Mouse (Mus musculus) ES-Bruce4 (cell line): ENCODE results near the gene Spaca4. TPM values are rescaled to one million over a fixed set of nuclear protein-coding genes. Genes with fewer than 3 reads are reported as not detected.
A peak's percentile ranks its signal among the peaks of the same experiment; 100 is the strongest.

Source experiments
- H3K27ac ChIP-seq: 2 replicates; pipeline ENCODE4 v1.5.1; 2012; ENCODE audit warnings: low read length, inconsistent platforms; ENCODE audit not compliant: insufficient read depth
- H3K27me3 ChIP-seq: 2 replicates; pipeline ENCODE4 v1.6.1; 2012; ENCODE audit warnings: mild to moderate bottlenecking, low read length, inconsistent platforms; ENCODE audit not compliant: control insufficient read depth, poor library complexity, insufficient read depth, severe bottlenecking
- H3K36me3 ChIP-seq: 2 replicates; pipeline ENCODE4 v1.6.1; 2012; ENCODE audit warnings: inconsistent platforms, mild to moderate bottlenecking, low read length, moderate library complexity; ENCODE audit not compliant: control insufficient read depth, poor library complexity, insufficient read depth, severe bottlenecking
- H3K4me1 ChIP-seq: one replicate; pipeline ENCODE4 v1.8.1; 2011; ENCODE audit warnings: low read length; ENCODE audit not compliant: control insufficient read depth, insufficient read depth
- H3K4me3 ChIP-seq: 2 replicates; pipeline ENCODE4 v1.5.1; 2011; ENCODE audit warnings: low read depth, mild to moderate bottlenecking, low read length
- H3K9ac ChIP-seq: 2 replicates; pipeline ENCODE4 v1.6.1; 2012; ENCODE audit warnings: low read depth, mild to moderate bottlenecking, inconsistent platforms; ENCODE audit not compliant: poor library complexity, severe bottlenecking
- H3K9me3 ChIP-seq: replicated peaks from 2 replicates; pipeline ENCODE4 v1.6.1; 2012; ENCODE audit warnings: mild to moderate bottlenecking, low read length, inconsistent platforms; ENCODE audit not compliant: control insufficient read depth, poor library complexity, insufficient read depth, severe bottlenecking
- CTCF ChIP-seq: IDR thresholded peaks from one replicate; pipeline ENCODE4 v1.8.1; 2011; ENCODE audit warnings: low read depth, low read length
- EP300 ChIP-seq: IDR thresholded peaks from 2 replicates; pipeline ENCODE4 v1.6.1; 2011; ENCODE audit warnings: low read depth, low read length; ENCODE audit not compliant: insufficient read depth
- POLR2A ChIP-seq: IDR thresholded peaks from one replicate; pipeline ENCODE4 v1.8.1; 2011; ENCODE audit warnings: low read length; ENCODE audit not compliant: insufficient read depth
- polyA plus RNA-seq: library from polyadenylated mRNA; stranded (reverse); fragments of >200 nt; gene quantifications from 2 replicates; pipeline ENCODE4 v1.2.4, GENCODE M21; 2011; ENCODE audit warnings: low read depth; ENCODE audit not compliant: missing spikeins, insufficient read depth, insufficient read length

Gene Spaca4
- polyA plus RNA-seq, 1 experiment, result not detected

DNA sequence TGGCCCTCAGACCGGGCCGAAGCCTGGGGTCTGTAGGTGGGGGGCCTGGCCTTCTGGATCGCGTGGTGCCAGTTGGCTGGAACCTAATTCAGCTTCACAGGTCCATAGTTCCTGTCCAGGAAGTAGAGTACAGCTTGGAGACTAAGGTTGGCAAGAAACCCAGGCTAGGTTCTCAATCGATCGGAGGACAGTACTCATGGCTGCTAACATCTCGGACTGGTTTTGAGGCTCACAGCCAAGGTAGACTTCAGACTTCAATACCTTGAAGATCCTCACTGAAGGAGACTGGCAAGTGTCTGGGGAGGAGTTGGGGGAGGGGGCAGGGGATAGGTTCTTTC, 4.4 kb downstream of the Spaca4 start:
- H3K4me1 ChIP-seq, result no peaks in the 10 kb centered on the region
- H3K27me3 ChIP-seq, result no peaks in the 10 kb centered on the region
- peaks cover 32% of the 10 kb centered on the region for H3K36me3 ChIP-seq
- H3K27ac ChIP-seq, result peak overlapping the region; percentile 29; the same call in 1 of the 2 replicates
- no peak overlapping the region for H3K4me3 ChIP-seq
- no peaks in the 10 kb centered on the region for H3K9me3 ChIP-seq
- TF ChIP-seq CTCF (no peak), EP300 (no peak), POLR2A (no peak)
- 0 out of 2 replicates have a peak overlapping the region, but pooled peaks have one; percentile 6 for H3K9ac ChIP-seq

DNA sequence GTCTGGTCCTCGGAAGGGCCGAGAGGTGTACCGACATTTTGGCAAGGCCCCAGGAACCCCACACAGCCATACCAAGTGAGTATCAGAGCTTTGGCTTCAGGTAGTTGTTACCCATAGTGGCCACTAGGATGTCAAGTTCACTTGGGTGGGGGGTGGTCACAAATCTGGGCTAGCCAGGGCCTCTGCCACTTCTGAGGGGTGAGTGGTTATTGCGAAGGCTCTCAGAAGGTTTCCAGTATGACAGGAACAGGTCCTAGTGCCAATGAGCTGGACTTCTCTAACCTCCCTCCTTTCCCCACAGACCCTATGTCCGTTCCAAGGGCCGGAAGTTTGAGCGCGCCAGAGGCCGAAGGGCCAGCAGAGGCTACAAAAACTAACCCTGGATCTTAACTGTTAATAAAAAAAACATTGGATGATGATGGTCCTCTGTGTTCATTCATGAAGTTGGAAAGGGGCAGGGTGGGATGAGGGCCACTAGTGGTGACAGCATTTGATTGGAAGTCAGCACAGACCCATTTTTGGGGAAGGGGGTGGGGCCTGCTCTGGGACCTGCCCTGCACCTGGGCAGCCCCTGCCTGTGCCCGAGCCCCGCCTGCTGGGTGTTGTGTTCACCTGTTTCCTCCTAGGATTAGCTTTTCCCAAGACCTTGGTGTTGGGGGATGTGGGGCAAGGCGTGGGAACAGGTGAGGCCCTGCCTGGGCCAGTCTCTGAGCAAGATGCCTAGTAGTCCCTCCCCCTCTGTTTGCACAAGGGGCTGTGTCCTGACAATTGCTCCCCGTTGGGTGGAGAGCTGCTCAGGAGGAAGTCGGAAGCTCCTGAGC, 5.0 kb downstream of the Spaca4 start, which contains the start of gene Fam83e:
TSS of gene Fam83e (plus strand) at position 800 of the 821 bp plus-strand sequence.
- TF ChIP-seq CTCF (peak; percentile 6), POLR2A (no peak), EP300 (0 out of 2 replicates have a peak, but pooled peaks have one; percentile 38)
- Histone ChIP-seq H3K4me1 (no peaks in the 10 kb centered on the region), H3K4me3 (peak within 1 kb of the TSS; percentile 93), H3K9me3 (no peaks in the 10 kb centered on the region), H3K27ac (peak within 1 kb of the TSS; percentile 29; the same call in 1 of the 2 replicates), H3K36me3 (peaks cover 32% of the 10 kb centered on the region), H3K27me3 (no peaks in the 10 kb centered on the region), H3K9ac (peak within 1 kb of the TSS; percentile 90)

DNA sequence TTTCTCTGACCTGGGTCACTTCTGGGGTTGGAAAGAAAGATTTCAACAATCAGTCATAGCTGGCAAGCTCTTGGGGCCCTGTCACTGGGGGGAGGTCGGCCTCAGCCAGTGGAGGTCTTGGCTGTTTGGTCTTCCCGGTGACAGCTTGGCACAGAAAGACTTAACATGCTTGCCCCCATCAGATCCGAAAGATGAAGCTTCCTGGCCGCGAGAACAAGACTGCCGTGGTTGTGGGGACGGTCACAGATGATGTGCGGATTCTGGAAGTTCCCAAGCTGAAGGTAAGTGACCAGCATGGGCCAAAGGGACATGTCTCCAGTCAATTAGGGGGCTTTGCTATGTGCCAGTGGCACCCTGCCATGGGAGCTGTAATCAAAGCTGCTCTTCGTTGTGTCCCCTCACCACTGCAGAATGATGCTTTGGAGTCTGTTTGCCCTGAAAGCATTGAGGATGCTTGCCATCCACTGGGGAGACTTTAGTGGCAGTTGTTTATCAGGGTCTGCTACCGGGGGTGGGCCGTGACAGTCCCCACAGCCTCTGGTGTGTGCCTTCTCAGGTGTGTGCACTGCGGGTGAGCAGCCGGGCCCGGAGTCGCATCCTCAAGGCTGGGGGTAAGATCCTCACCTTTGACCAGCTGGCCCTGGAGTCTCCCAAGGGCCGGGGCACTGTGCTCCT, 5.7 kb downstream of the Spaca4 start:
- Histone ChIP-seq H3K27ac (no peak overlapping the region; the same call in 1 of the 2 replicates), H3K9ac (peak overlapping the region; percentile 90), H3K27me3 (no peaks in the 10 kb centered on the region), H3K36me3 (peaks cover 32% of the 10 kb centered on the region), H3K4me3 (peak overlapping the region; percentile 93), H3K9me3 (no peaks in the 10 kb centered on the region), H3K4me1 (no peaks in the 10 kb centered on the region)
- TF ChIP-seq EP300, result no peak
- no peak for TF ChIP-seq POLR2A
- TF ChIP-seq CTCF, result no peak

DNA sequence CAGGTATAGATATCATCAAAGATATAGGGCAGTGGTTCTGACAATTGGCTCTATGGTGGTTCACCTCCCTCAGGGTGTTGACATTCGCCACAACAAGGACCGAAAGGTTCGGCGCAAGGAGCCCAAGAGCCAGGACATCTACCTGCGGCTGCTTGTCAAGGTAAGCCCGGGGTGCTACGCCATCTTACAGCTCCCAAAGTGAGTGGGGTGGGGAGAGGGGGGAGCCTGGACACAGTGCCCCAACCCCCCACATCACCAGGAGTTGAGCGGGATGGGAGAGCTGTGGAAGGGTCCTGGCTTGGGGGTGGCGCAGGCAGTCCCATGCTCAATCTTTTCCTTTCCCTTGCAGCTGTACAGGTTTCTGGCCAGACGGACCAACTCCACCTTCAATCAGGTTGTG, 6.4 kb downstream of the Spaca4 start:
- Histone ChIP-seq H3K27me3 (no peaks in the 10 kb centered on the region), H3K9ac (peak overlapping the region; percentile 90), H3K27ac (no peak overlapping the region), H3K36me3 (peaks cover 32% of the 10 kb centered on the region), H3K4me3 (peak overlapping the region; percentile 93), H3K4me1 (no peaks in the 10 kb centered on the region), H3K9me3 (no peaks in the 10 kb centered on the region)
- no peak for TF ChIP-seq POLR2A

DNA sequence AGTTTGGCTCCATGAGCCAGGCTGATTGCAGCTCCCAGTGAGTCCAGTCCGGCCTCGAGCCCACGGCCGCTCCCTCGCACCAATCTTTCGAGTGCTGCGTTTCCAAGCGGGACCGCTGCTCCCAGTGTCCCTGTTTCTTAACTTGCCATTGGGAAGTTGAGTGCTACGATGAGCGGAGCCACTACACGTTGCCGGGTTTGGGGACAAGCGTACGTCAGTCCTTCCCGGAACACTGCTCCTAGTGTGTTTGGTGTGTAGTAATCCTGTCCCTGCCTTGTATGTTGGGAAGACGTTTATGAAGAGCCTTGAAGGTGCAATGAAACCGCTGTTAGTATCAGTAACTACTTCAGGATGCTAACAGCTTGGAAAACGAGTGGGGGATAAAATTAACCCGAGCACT, 7.3 kb downstream of the Spaca4 start:
- H3K9me3 ChIP-seq, result no peaks in the 10 kb centered on the region
- no peaks in the 10 kb centered on the region for H3K4me1 ChIP-seq
- peaks cover 28% of the 10 kb centered on the region for H3K36me3 ChIP-seq
- H3K9ac ChIP-seq, result peak overlapping the region; percentile 90
- peak overlapping the region; percentile 93 for H3K4me3 ChIP-seq
- H3K27ac ChIP-seq, result peak overlapping the region; percentile 45
- no peak for TF ChIP-seq EP300
- no peak for TF ChIP-seq CTCF
- no peak for TF ChIP-seq POLR2A
- H3K27me3 ChIP-seq, result no peaks in the 10 kb centered on the region

DNA sequence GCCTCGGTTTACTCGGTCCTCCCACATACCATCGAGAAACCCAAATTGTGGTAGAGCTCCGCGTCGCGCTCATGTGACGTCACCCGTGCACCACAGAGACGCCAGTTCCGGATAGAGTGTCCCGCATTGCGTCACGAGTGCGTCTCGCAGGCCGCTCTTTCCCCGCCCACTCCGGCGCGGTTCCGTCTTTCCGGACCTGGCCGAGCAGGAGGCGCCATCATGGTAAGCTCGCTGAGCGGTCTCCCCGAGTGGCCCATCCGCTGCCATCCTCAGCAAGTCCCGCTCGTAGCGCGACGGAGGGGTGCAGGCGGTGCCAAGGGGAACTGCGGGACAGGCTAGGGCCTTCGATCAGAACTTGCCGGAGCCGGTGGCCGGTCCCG, 7.7 kb downstream of the Spaca4 start, which contains the start of gene Sphk2:
TSS of gene Sphk2 (minus strand) at position 85 of the 380 bp plus-strand sequence.
- H3K27me3 ChIP-seq, result no peaks in the 10 kb centered on the region
- TF ChIP-seq EP300 (peak; percentile 85), POLR2A (peak; percentile 83), CTCF (no peak)
- no peaks in the 10 kb centered on the region for H3K9me3 ChIP-seq
- H3K4me3 ChIP-seq, result peak within 1 kb of the TSS; percentile 93
- H3K27ac ChIP-seq, result peak within 1 kb of the TSS; percentile 45
- H3K4me1 ChIP-seq, result no peaks in the 10 kb centered on the region
- peaks cover 32% of the 10 kb centered on the region for H3K36me3 ChIP-seq
- peak within 1 kb of the TSS; percentile 90 for H3K9ac ChIP-seq
